Mouse (Mus musculus) hindbrain, embryonic 13.5 days (tissue): ENCODE measurements at regions not wholly inside any gene's neighbourhood (a gene's known extent, or its start where the extent isn't known, plus 50 kb on each side); places are given as distances from the start of the nearest gene placed in this dataset.

Experiments used
- ATAC-seq: fragments of 200-750 bp; cut with Nextera tagmentation; 2 replicates; pipeline ENCODE4 v1.8.0; 2017; ENCODE audit warnings: moderate TSS enrichment; ENCODE audit not compliant: low FRiP score
- H3K27ac ChIP-seq: fragments of 300-500 bp; sonication (generic); 2 replicates; pipeline ENCODE4 v1.5.1; 2015; ENCODE audit warnings: inconsistent platforms, mild to moderate bottlenecking, moderate library complexity
- H3K27me3 ChIP-seq: fragments of 300-500 bp; sonication (generic); 2 replicates; pipeline ENCODE4 v1.6.1; 2015; ENCODE audit warnings: mild to moderate bottlenecking, inconsistent platforms
- H3K36me3 ChIP-seq: fragments of 300-500 bp; sonication (generic); 2 replicates; pipeline ENCODE4 v1.6.1; 2015; ENCODE audit warnings: mild to moderate bottlenecking, inconsistent platforms
- H3K4me1 ChIP-seq: fragments of 300-500 bp; sonication (generic); replicated peaks from 2 replicates; pipeline ENCODE4 v1.6.1; 2015; ENCODE audit warnings: inconsistent platforms
- H3K4me2 ChIP-seq: fragments of 300-500 bp; sonication (generic); 2 replicates; pipeline ENCODE4 v1.6.1; 2015; ENCODE audit warnings: inconsistent platforms, mild to moderate bottlenecking, moderate library complexity
- H3K4me3 ChIP-seq: fragments of 300-500 bp; sonication (generic); 2 replicates; pipeline ENCODE4 v1.5.1; 2015; ENCODE audit warnings: mild to moderate bottlenecking, inconsistent platforms
- H3K9ac ChIP-seq: fragments of 300-500 bp; sonication (generic); 2 replicates; pipeline ENCODE4 v1.6.1; 2015; ENCODE audit warnings: mild to moderate bottlenecking, inconsistent platforms
- H3K9me3 ChIP-seq: fragments of 300-500 bp; sonication (generic); 2 replicates; pipeline ENCODE4 v1.6.1; 2016; ENCODE audit warnings: inconsistent platforms
- WGBS: fragments of 180-500 bp; shearing (Covaris S2); methylation state at CpG from one replicate; pipeline ENCODE4 v1.1.7; 2015; 5-methylcytosine and 5-hydroxymethylcytosine counted together

DNA sequence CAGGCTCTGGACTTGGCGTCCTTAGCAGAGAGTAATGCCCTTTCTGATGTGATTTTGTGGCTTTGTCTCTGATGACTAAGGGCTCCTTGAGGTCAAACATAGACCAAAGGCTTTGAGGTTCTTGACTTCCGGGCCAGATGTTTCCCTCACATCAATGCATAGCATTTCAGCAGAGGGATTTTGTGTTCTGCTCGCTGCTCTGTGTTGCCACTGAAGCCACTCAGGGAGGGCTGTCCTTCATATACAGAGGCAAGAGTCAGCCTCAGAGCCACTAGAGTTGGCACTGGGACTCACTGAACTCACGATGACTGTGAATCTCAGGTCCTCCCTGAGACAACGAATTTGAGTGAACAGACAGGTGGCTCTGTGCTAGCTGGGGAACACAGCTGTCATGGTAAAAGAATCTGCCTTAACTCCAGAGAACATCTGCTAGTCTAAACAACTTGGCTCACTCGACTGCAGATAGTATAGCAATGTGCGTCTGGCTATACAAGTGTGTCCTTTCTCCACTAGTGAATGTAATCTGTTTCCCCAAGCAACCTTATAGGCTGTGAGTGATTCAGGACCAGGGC is 74.3 kb downstream of the Gp2 start:
- Histone ChIP-seq H3K27ac (no peak overlapping the region), H3K4me2 (no peak overlapping the region), H3K9me3 (no peaks in the 10 kb centered on the region), H3K9ac (no peak overlapping the region), H3K4me3 (no peak overlapping the region), H3K36me3 (no peaks in the 10 kb centered on the region), H3K4me1 (peaks cover 16% of the 10 kb centered on the region), H3K27me3 (no peaks in the 10 kb centered on the region)
- ATAC-seq, result no peak
- WGBS, result 83% methylated on average over 7 of the region's 7 CpGs

- Histone ChIP-seq H3K4me1 (peaks cover 22% of the 10 kb centered on the region), H3K4me3 (no peak overlapping the region), H3K9ac (no peak overlapping the region), H3K27ac (peak overlapping the region; percentile 80), H3K36me3 (no peaks in the 10 kb centered on the region), H3K9me3 (no peaks in the 10 kb centered on the region), H3K4me2 (no peak overlapping the region), H3K27me3 (no peaks in the 10 kb centered on the region)
- 11% methylated on average over 3 of the region's 3 CpGs for WGBS
- ATAC-seq, result peak; percentile 86
Observed at GRCm38 (mm10) chr7:119379935-119380334, 79.2 kb downstream of the Gp2 start.

- Histone ChIP-seq H3K36me3 (no peaks in the 10 kb centered on the region), H3K4me2 (0 out of 2 replicates have a peak overlapping the region, but pooled peaks have one; percentile 3), H3K4me1 (peaks cover 25% of the 10 kb centered on the region), H3K9ac (no peak overlapping the region), H3K27me3 (no peaks in the 10 kb centered on the region), H3K4me3 (no peak overlapping the region), H3K27ac (peak overlapping the region; percentile 66), H3K9me3 (no peaks in the 10 kb centered on the region)
- peak; percentile 90; the same call in 1 of the 2 replicates for ATAC-seq
- whole genome bisulfite sequencing, result 20% methylated on average over 1 of the region's 1 CpGs
Observed at GRCm38 (mm10) chr7:119364268-119364596, 94.9 kb downstream of the Gp2 start.

DNA sequence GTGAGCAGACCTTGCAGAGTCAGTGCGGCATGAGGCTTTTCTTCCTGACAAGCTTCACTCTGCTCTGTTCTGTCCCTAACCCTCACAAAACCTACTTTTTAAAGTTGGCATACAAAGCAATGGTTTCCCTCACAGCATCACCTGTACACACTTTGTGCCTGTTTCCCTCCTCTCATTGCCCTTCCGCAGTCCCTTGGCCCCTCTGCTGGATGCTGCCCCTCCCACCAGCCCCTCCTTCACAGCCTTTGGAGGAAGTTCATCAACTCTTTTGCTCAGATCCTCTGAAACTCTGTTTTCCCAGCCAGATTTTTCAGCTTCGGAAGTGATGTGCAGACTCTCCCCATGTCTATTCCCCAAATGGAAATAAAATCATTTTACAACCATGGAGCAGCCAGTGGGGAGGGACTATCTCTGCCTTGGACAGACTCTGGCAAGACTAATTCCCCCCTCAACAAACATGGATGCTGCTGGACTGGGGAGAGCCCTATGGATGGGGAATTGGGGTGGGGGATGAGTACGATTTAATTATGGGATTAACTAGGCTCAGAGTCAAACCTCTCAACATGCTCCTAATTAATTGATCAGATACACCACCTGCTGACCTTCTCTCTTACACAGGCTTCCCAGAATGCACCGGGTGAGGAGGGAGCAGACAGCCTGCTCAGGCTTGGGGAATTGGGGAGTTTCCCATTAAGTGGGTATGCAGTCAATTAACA is 95.4 kb downstream of the Gp2 start:
- Histone ChIP-seq H3K4me2 (no peak overlapping the region), H3K9ac (no peak overlapping the region), H3K27ac (peak overlapping the region; percentile 66), H3K36me3 (no peaks in the 10 kb centered on the region), H3K27me3 (no peaks in the 10 kb centered on the region), H3K4me1 (peaks cover 25% of the 10 kb centered on the region), H3K4me3 (no peak overlapping the region), H3K9me3 (no peaks in the 10 kb centered on the region)
- peak; percentile 84 for ATAC-seq
- WGBS, result 48% methylated on average over 5 of the region's 5 CpGs

DNA sequence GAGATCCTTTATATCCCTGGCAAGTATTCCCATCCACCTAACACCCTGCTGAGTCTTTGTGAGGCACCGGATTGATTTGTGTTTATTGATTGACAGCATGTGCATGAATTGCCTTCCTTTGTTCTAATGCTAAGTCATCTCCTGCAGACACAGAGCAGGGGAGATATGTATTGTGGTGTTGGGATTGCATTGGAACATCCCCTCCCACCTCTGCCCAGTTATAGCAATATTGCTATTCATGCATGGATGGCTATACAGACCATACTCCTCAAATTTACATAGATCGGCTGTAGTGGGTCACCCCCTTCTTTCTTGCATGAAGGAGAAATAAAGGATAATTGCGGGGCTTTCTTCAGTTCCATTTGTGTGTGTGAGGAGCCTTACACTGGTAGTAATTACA is 101.7 kb downstream of the Gp2 start:
- no peaks in the 10 kb centered on the region for H3K27me3 ChIP-seq
- no peaks in the 10 kb centered on the region for H3K9me3 ChIP-seq
- H3K4me3 ChIP-seq, result no peak overlapping the region
- no peaks in the 10 kb centered on the region for H3K36me3 ChIP-seq
- H3K4me1 ChIP-seq, result no peaks in the 10 kb centered on the region
- 66% methylated on average over 3 of the region's 3 CpGs for WGBS
- no peak overlapping the region for H3K27ac ChIP-seq
- no peak overlapping the region for H3K4me2 ChIP-seq
- no peak overlapping the region for H3K9ac ChIP-seq
- no peak for ATAC-seq

- Histone ChIP-seq H3K4me2 (no peak overlapping the region), H3K9ac (no peak overlapping the region), H3K36me3 (no peaks in the 10 kb centered on the region), H3K9me3 (no peaks in the 10 kb centered on the region), H3K4me1 (no peaks in the 10 kb centered on the region), H3K27me3 (no peaks in the 10 kb centered on the region), H3K27ac (no peak overlapping the region), H3K4me3 (no peak overlapping the region)
- ATAC-seq, result no peak
Observed at GRCm38 (mm10) chr7:119356251-119356650, 102.8 kb downstream of the Gp2 start.

- no peak for ATAC-seq
- WGBS, result 90% methylated on average over 12 of the region's 12 CpGs
- Histone ChIP-seq H3K4me1 (no peaks in the 10 kb centered on the region), H3K9ac (no peak overlapping the region), H3K36me3 (no peaks in the 10 kb centered on the region), H3K4me3 (no peak overlapping the region), H3K4me2 (no peak overlapping the region), H3K27ac (no peak overlapping the region), H3K27me3 (no peaks in the 10 kb centered on the region), H3K9me3 (no peaks in the 10 kb centered on the region)
Observed at GRCm38 (mm10) chr7:119352571-119352970, 106.5 kb downstream of the Gp2 start.

- H3K27ac ChIP-seq, result no peak overlapping the region
- H3K9ac ChIP-seq, result no peak overlapping the region
- no peaks in the 10 kb centered on the region for H3K36me3 ChIP-seq
- no peaks in the 10 kb centered on the region for H3K9me3 ChIP-seq
- H3K4me3 ChIP-seq, result no peak overlapping the region
- ATAC-seq, result no peak
- H3K4me2 ChIP-seq, result no peak overlapping the region
- no peaks in the 10 kb centered on the region for H3K4me1 ChIP-seq
- 90% methylated on average over 1 of the region's 1 CpGs for WGBS
- no peaks in the 10 kb centered on the region for H3K27me3 ChIP-seq
Observed at GRCm38 (mm10) chr7:119350641-119351040, 108.4 kb downstream of the Gp2 start.

- H3K4me3 ChIP-seq, result no peak overlapping the region
Observed at GRCm38 (mm10) chr7:119343380-119343779, 115.7 kb downstream of the Gp2 start.

GRCm38 (mm10) chr7:119333102-119333501 is 126.0 kb downstream of the Gp2 start:
- Histone ChIP-seq H3K4me1 (peaks cover 11% of the 10 kb centered on the region), H3K27me3 (no peaks in the 10 kb centered on the region), H3K9me3 (no peaks in the 10 kb centered on the region), H3K9ac (no peak overlapping the region), H3K27ac (no peak overlapping the region), H3K36me3 (no peaks in the 10 kb centered on the region), H3K4me2 (no peak overlapping the region), H3K4me3 (no peak overlapping the region)
- ATAC-seq, result no peak
- WGBS, result 88% methylated on average over 1 of the region's 1 CpGs

More at GRCm38 (mm10) chr7:119343380-119343779, 115.7 kb downstream of the Gp2 start:
- Histone ChIP-seq H3K4me2 (no peak overlapping the region), H3K9me3 (no peaks in the 10 kb centered on the region), H3K4me1 (no peaks in the 10 kb centered on the region), H3K9ac (no peak overlapping the region), H3K27me3 (no peaks in the 10 kb centered on the region), H3K27ac (no peak overlapping the region), H3K36me3 (no peaks in the 10 kb centered on the region)
- no peak for ATAC-seq
- 69% methylated on average over 1 of the region's 1 CpGs for WGBS

- no peak overlapping the region for H3K4me3 ChIP-seq
- no peak overlapping the region for H3K4me2 ChIP-seq
- no peak overlapping the region for H3K27ac ChIP-seq
- ATAC-seq, result peak; percentile 88
- no peaks in the 10 kb centered on the region for H3K36me3 ChIP-seq
- no peak overlapping the region for H3K9ac ChIP-seq
- H3K4me1 ChIP-seq, result peaks cover 11% of the 10 kb centered on the region
- H3K27me3 ChIP-seq, result no peaks in the 10 kb centered on the region
- no peaks in the 10 kb centered on the region for H3K9me3 ChIP-seq
- 3% methylated on average over 5 of the region's 5 CpGs for WGBS
Observed at GRCm38 (mm10) chr7:119330460-119331109, 128.5 kb downstream of the Gp2 start.

DNA sequence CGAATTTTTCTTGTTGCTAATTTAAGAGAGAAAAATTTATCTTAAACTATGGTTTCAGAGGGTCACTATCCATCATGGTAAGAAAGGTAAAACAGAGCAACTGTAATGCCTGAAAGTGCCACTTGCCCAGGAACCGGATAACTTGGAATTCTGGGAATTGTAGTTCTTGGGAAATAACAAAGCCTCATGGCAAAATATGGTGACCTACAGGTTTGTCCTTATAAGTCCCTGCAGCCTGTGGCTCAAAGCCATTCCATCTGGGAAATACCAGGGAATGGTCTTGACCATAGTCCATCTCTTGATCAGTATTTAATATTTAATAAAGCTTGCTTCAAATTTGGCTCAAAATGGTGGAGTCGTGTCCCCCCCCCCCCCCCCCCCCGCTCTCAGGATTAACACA is 111.9 kb upstream of the Gpr139 start:
- Histone ChIP-seq H3K4me2 (no peak overlapping the region), H3K4me1 (no peaks in the 10 kb centered on the region), H3K9me3 (no peaks in the 10 kb centered on the region), H3K36me3 (no peaks in the 10 kb centered on the region), H3K27me3 (no peaks in the 10 kb centered on the region), H3K9ac (no peak overlapping the region), H3K27ac (no peak overlapping the region), H3K4me3 (no peak overlapping the region)
- no peak for ATAC-seq
- 75% methylated on average over 4 of the region's 4 CpGs for WGBS

DNA sequence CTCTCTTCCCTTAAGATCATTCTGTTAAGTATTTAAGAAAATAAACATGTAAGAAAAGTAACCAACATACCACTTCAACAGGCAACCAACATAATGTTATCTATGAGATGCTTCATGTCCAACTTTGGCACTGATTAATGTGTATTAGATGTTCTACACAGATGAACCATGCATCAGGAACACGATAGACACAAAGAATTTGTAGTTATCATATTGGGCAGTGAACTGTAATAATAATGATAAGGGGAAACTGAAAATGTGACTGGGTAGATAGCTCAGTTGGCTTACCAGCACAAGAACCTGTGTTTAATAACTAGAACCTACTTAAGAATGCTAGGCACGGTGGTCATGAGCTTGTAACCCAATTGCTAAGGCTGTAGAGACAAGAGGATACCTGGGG is 107.0 kb upstream of the Gpr139 start:
- no peaks in the 10 kb centered on the region for H3K27me3 ChIP-seq
- H3K9me3 ChIP-seq, result no peaks in the 10 kb centered on the region
- WGBS, result 74% methylated on average over 2 of the region's 2 CpGs
- H3K4me2 ChIP-seq, result no peak overlapping the region
- H3K9ac ChIP-seq, result no peak overlapping the region
- H3K4me1 ChIP-seq, result no peaks in the 10 kb centered on the region
- no peak overlapping the region for H3K4me3 ChIP-seq
- no peak for ATAC-seq
- no peak overlapping the region for H3K27ac ChIP-seq
- no peaks in the 10 kb centered on the region for H3K36me3 ChIP-seq
